Mouse (Mus musculus) mature B cell (primary cell): Measurements from ENCODE around the gene Pld2.
"Not testable (repeated sequence)": the region's sequence is repeated elsewhere in the genome, so short reads cannot be mapped to it uniquely, and the experiment has no call there.

Experiments
- in situ Hi-C: fragments of 300-500 bp; cut with MboI; formaldehyde crosslinking; loops from 2 replicates; pipeline ENCODE4 v1.14.3; 2019

Gene Pld2

DNA sequence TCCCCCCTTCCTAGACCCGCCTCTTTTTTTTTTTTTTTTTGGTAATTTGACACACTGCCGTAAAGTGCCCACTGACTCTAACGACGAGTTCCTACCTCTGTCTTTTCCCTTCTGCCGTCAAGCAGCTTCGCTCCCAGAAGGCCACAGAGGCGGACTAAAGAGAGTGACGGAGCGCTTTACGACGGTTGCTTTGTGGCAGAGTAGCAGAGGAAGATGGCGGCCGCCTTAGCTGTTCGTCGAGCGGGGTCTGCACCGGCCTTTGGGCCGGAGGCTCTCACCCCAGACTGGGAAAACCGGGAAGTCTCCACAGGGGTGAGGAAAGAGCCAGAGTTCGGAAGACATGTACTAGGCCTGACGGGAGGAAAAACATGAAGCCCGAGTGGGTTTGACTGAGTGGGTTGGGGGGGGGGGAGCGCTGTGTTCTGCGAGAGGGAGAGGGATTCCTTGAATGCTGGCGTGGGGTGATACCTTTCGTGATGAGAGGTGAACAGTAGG lies 14.6 kb upstream of the Pld2 start, which contains the start of gene Psmb6:
Gene Psmb6, plus strand, starts transcription at position 184 of the 495 bp plus-strand sequence.
- in situ Hi-C loops, result no loop called here

GRCm38 (mm10) chr11:70525726-70526125 lies 14.1 kb upstream of the Pld2 start:
- in situ Hi-C loops, result no loop called here

- in situ Hi-C loops, result no loop called here
These were observed 13.7 kb upstream of the Pld2 start for GRCm38 (mm10) chr11:70526211-70526610.

DNA sequence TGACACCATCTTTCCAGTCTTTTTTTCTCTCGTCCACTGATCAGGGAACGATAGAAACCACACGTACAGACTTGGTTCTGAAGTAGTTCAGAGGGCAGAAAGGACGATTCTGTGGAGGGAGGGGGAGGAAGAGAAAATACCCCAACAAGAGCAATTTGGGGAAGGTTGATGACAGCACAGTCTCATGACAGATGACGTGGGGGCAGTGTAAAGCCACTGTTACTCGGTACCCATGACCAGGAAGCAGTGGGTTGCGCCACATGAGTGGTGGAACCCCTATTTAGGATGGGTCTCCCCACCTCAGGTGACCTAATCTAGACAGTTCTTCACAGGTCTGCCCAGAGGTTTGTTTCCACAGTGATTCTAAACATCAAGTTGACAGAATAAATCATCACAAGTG lies 11.3 kb upstream of the Pld2 start:
- in situ Hi-C loops, result no loop called here

- in situ Hi-C loops, result not testable (repeated sequence)
These were observed 8.8 kb upstream of the Pld2 start for GRCm38 (mm10) chr11:70531065-70531464.

DNA sequence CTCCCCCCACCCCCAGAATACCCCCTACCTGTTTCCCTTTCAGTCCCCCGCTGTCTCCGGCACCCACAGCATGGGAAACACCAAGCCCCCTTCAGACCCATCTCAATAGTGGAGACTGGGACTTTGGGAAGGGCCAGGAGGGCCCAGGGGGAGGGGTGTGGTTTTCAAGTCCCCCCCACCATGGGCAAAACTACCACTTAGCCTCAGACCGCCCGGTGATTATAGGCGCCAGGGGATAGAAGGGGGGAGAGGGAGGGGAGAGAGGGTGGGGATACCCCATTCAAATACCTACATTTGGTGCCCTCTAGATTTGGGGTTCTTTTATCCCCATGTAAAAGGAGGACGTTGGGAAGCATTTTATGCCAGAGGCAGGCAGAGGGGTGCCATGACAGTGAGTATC lies 7.0 kb upstream of the Pld2 start, which contains the start of gene Gm40193:
Gene Gm40193, minus strand, starts transcription at position 101 of the 400 bp plus-strand sequence.
- in situ Hi-C loops, result no loop called here

DNA sequence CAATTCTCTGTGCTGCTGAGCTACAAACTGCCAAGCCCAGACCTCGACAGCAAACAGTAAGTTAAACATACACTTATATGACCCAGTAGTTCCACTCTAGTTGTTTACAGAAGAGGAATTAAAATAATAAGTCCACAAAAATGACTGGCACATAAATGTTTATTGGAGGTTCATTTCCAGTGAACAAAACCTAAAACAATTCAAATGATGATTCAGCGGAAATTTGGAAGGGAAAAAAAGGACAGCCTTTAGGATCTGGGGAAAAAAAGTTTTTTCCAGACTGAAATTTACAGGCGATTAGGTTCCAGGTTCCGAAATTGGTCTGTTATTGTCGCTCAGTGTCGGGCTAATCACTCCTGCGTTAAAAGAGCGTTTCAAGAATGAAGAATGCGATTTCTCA lies 441 bp upstream of the Pld2 start:
- in situ Hi-C loops, result no loop called here

DNA sequence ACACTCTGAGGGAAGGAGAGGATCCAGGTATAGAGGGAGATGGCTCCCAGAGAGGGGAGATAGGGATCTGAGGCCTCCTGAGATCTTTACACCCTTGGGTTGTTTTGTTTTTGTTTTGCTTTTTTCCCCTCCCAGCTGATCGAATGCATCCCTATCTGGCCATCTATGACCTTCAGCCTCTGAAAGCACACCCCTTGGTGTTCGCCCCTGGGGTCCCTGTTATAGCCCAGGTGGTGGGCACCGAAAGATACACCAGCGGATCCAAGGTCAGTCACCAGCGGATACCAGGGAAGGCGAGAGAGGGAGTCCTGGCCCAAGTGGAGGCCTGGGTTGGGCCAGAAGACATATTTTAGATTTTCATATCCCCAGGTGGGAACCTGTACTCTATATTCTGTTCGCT lies 1.1 kb downstream of the Pld2 start:
- in situ Hi-C loops, result no loop called here

DNA sequence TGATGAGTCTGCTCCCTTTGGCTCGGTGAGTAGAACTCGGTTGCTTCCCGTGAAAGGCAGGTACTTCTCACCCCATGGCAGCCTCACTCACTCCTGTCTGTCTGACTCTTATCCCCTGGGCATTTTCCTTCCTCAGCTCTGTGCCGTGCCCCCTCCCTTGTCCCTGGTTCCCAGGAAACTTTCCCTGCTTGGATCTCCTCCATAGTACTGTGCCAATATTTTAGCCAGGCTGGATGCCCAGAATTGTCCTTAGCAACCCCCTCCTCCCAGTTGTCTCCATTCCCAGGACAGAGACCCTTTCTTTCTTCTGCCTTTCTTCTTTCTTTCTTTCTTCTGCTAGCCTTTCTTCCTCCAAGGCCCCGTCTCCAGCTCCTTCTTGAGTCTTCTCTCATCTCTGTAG lies 1.6 kb downstream of the Pld2 start:
- in situ Hi-C loops, result no loop called here

DNA sequence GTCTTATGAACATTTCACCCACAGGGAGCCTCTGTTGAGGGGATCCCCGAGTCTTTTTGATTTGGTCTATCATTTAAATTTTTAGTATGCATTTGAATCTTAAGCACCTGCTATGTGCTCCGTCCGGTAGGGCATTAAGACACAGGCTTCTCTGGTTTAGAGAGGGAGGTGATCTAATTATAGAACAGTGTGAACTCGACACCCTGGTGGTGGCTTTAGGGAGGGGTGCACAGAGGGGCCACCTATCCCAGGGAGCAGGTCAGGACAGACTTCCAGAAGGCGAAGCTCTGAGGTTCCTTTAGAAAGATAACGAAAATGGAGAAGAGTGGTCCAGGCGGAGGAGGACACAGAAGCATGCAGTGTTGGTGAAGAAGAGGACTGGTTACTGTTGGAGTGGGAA lies 4.6 kb downstream of the Pld2 start:
- in situ Hi-C loops, result no loop called here

- in situ Hi-C loops, result no loop called here
These were observed 11.7 kb downstream of the Pld2 start for GRCm38 (mm10) chr11:70551526-70551925.

GRCm38 (mm10) chr11:70553940-70554339 lies 14.1 kb downstream of the Pld2 start:
- in situ Hi-C loops, result no loop called here

DNA sequence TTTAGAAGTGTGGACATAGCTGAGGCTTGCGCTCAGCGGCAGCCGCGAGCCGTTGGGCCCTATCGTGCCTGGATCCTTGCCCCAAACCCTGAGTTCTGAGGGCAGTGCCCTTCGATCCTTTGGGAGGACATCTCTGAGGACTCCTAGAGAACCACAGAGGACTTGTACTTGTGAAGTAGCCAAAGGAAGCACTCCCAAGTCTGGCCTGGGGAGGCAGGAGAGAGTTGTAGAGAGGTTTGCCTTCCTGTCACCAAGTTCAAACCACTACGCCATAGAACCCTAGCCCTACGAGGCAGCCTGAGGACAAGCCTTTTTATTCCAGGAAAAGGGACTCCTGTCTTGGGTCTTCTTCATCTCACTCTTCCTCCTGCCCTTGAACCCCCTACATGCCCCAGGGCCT lies 17.7 kb downstream of the Pld2 start:
- in situ Hi-C loops, result no loop called here

- in situ Hi-C loops, result no loop called here
These were observed 22.0 kb downstream of the Pld2 start for GRCm38 (mm10) chr11:70561937-70562286.

DNA sequence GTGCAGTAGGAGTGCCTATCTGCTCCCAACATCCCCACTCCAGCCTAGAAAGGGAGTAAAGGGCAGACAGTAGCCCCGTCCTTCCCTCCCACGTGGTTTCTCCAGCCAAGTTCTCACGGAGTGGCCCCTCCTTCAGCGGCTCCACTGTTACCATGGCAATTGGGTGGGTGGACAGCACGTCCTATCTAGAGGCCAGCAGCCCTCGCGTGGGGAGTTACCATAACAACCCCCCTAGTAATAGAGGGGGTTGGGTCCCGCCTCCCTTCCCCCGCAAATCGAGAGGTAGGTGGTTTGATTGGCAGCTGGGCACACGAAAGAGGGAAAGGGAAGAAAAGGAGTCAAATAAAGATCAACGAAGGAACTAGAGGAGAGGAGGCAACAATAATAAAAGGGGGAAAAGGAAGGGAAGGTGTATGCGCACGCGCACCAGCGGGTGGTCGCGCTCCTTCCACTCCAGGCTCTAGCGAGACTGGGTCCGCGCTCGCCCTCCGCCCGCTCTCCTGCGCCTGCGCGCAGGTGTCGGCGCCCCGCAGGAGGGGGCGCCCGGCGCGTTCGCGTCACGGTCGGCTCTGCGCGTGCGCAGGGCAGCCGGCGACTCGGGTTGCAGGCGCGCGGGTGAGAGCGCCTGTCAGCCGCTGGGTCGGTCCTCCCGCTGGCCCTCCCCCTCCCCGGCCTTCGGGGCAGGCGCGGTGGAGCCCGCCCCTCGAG lies 22.6 kb downstream of the Pld2 start, which contains the start of gene Mink1:
Gene Mink1, plus strand, starts transcription at position 595 of the 708 bp plus-strand sequence.
- in situ Hi-C loops, result no loop called here

GRCm38 (mm10) chr11:70562995-70563469 lies 23.2 kb downstream of the Pld2 start:
- in situ Hi-C loops, result no loop called here

GRCm38 (mm10) chr11:70563470-70564275 lies 23.8 kb downstream of the Pld2 start:
- in situ Hi-C loops, result no loop called here

- in situ Hi-C loops, result no loop called here
These were observed 24.5 kb downstream of the Pld2 start for GRCm38 (mm10) chr11:70564276-70564873.

- in situ Hi-C loops, result no loop called here
These were observed 26.7 kb downstream of the Pld2 start for GRCm38 (mm10) chr11:70566586-70566985.

DNA sequence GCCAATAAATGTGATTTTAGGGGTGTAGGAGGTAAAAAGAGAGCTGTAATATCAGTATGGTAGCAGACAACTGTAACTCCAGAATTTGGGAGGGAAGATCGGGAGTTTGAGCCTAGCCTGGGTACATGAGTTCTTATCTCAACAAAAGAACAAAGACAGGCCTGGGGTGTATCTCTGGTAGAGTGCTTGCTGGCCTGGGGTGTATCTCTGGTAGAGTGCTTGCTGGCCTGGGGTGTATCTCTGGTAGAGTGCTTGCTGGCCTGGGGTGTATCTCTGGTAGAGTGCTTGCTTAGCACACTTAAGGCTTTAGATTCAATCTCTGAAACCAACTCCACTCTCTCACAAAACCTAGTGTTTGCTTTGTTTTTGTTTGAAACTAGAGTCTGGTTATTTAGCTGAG lies 30.8 kb downstream of the Pld2 start:
- in situ Hi-C loops, result not testable (repeated sequence)

DNA sequence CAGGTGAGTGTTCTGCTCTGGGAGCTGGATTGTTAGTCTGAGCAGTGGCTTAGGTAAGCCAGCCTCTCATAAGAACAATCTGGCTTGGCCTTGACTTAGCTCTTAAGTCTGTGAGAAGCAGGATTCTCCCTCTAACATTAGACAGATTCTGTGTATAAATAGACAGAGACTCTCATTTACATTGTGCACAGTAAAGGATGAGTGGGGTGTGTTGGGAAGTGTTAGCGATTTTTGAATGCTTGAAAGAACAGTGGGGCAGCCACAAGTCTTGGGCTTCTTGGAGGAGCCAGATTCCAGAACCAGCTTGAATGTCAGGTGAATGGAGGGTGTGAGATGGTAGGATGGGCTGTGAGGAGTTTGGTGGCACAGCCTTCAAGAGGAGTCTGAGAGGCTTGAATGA lies 31.8 kb downstream of the Pld2 start:
- in situ Hi-C loops, result no loop called here

GRCm38 (mm10) chr11:70572348-70572902 lies 32.6 kb downstream of the Pld2 start:
- in situ Hi-C loops, result no loop called here
